Mouse (Mus musculus) cerebellum, adult 8-10 months (tissue): ENCODE measurements around the gene Vil1.

Source experiments
- DNase-seq: peaks from one replicate; pipeline ENCODE4 v3.0.0; 2022

Gene Vil1

GRCm38 (mm10) chr1:74408589-74409504 lies at the start of gene Vil1:
TSS of gene Vil1 (plus strand) at chr1:74409376.
- DNase-seq, result no peak

- no peak for DNase-seq
These were observed 49.1 kb upstream of the Vil1 start for GRCm38 (mm10) chr1:74359952-74360517.

GRCm38 (mm10) chr1:74361812-74362211 lies 47.4 kb upstream of the Vil1 start, which contains the start of gene Catip:
TSS of gene Catip (plus strand) at chr1:74362108.
- DNase-seq, result peak; percentile 74

GRCm38 (mm10) chr1:74362325-74363229 lies 46.6 kb upstream of the Vil1 start:
- DNase-seq, result no peak

GRCm38 (mm10) chr1:74363437-74363836 lies 45.7 kb upstream of the Vil1 start:
- no peak for DNase-seq

- no peak for DNase-seq
These were observed 44.9 kb upstream of the Vil1 start for GRCm38 (mm10) chr1:74364270-74364669.

GRCm38 (mm10) chr1:74367886-74368645 lies 41.1 kb upstream of the Vil1 start:
- DNase-seq, result no peak

- no peak for DNase-seq
These were observed 39.1 kb upstream of the Vil1 start for GRCm38 (mm10) chr1:74370040-74370439.

GRCm38 (mm10) chr1:74373372-74373771 lies 35.8 kb upstream of the Vil1 start:
- DNase-seq, result no peak

GRCm38 (mm10) chr1:74374980-74375379 lies 34.2 kb upstream of the Vil1 start, which contains the start of gene Slc11a1:
TSS of gene Slc11a1 (plus strand) at chr1:74375195.
- DNase-seq, result no peak

- DNase-seq, result no peak
These were observed 33.6 kb upstream of the Vil1 start for GRCm38 (mm10) chr1:74375561-74375960.

- no peak for DNase-seq
These were observed 32.8 kb upstream of the Vil1 start for GRCm38 (mm10) chr1:74376396-74376795.

GRCm38 (mm10) chr1:74379058-74379504 lies 30.1 kb upstream of the Vil1 start:
- DNase-seq, result no peak

- no peak for DNase-seq
These were observed 28.7 kb upstream of the Vil1 start for GRCm38 (mm10) chr1:74380484-74380883.

- no peak for DNase-seq
These were observed 27.6 kb upstream of the Vil1 start for GRCm38 (mm10) chr1:74381588-74382021.

- DNase-seq, result no peak
These were observed 25.8 kb upstream of the Vil1 start for GRCm38 (mm10) chr1:74383385-74383784.

- no peak for DNase-seq
These were observed 24.7 kb upstream of the Vil1 start for GRCm38 (mm10) chr1:74384525-74384924.

- no peak for DNase-seq
These were observed 24.1 kb upstream of the Vil1 start for GRCm38 (mm10) chr1:74385064-74385463.

- no peak for DNase-seq
These were observed 23.6 kb upstream of the Vil1 start for GRCm38 (mm10) chr1:74385531-74385930.

- no peak for DNase-seq
These were observed 22.8 kb upstream of the Vil1 start for GRCm38 (mm10) chr1:74386363-74386713.

- DNase-seq, result peak; percentile 95
These were observed 22.3 kb upstream of the Vil1 start for GRCm38 (mm10) chr1:74386714-74387385.
